Mouse (Mus musculus) CH12.LX (cell line): Measurements from ENCODE around the gene Itpk1.

Experiments
- BHLHE40 ChIP-seq: IDR thresholded peaks from 2 replicates; pipeline ENCODE4 v1.6.1; 2011; ENCODE audit warnings: mild to moderate bottlenecking, low read depth, low read length, improper control_type of control experiment
- CHD2 ChIP-seq: IDR thresholded peaks from 2 replicates; pipeline ENCODE4 v1.6.1; 2011; ENCODE audit warnings: low read length, improper control_type of control experiment
- CTCF ChIP-seq, 2 experiments: IDR thresholded peaks in 1 of 2; conservative IDR thresholded peaks in 1 of 2; 2 replicates each; pipeline ENCODE4 v1.5.1; 2011 to 2012; ENCODE audit warnings: low read depth in 2 of 2, low read length in 2 of 2, improper control_type of control experiment in 1 of 2, inconsistent platforms in 1 of 2, mild to moderate bottlenecking in 1 of 2, moderate library complexity in 1 of 2
- GABPA ChIP-seq: IDR thresholded peaks from 2 replicates; pipeline ENCODE4 v1.6.1; 2012; ENCODE audit warnings: low read depth, low read length, improper control_type of control experiment, inconsistent platforms; ENCODE audit not compliant: insufficient replicate concordance
- HCFC1 ChIP-seq: IDR thresholded peaks from 2 replicates; pipeline ENCODE4 v1.6.1; 2012; ENCODE audit warnings: low read depth, mild to moderate bottlenecking, inconsistent platforms, low read length, improper control_type of control experiment
- KAT2A ChIP-seq: IDR thresholded peaks from 2 replicates; pipeline ENCODE4 v1.6.1; 2012; ENCODE audit warnings: low read length, improper control_type of control experiment, inconsistent platforms; ENCODE audit not compliant: insufficient replicate concordance
- PAX5 ChIP-seq: IDR thresholded peaks from 2 replicates; pipeline ENCODE4 v1.6.1; 2012; ENCODE audit warnings: low read length, inconsistent platforms, mixed read lengths
- POLR2A ChIP-seq: IDR thresholded peaks from 2 replicates; pipeline ENCODE4 v1.6.1; 2011; ENCODE audit warnings: low read depth, mild to moderate bottlenecking, improper control_type of control experiment, low read length
- SIN3A ChIP-seq: IDR thresholded peaks from 2 replicates; pipeline ENCODE4 v1.6.1; 2012; ENCODE audit warnings: low read length, improper control_type of control experiment, inconsistent platforms
- TBP ChIP-seq: conservative IDR thresholded peaks from 2 replicates; pipeline ENCODE4 v1.6.1; 2011; ENCODE audit warnings: low read depth, low read length, improper control_type of control experiment
- TCF12 ChIP-seq: IDR thresholded peaks from 2 replicates; pipeline ENCODE4 v1.6.1; 2014; ENCODE audit warnings: low read depth, mild to moderate bottlenecking, inconsistent platforms, low read length, improper control_type of control experiment
- USF2 ChIP-seq: conservative IDR thresholded peaks from 2 replicates; pipeline ENCODE4 v1.6.1; 2011; ENCODE audit warnings: low read depth, low read length, improper control_type of control experiment
- ZC3H11A ChIP-seq: IDR thresholded peaks from 2 replicates; pipeline ENCODE4 v1.6.1; 2012; ENCODE audit warnings: low read depth, mild to moderate bottlenecking, inconsistent platforms, low read length, improper control_type of control experiment
- ZNF384 ChIP-seq: IDR thresholded peaks from 2 replicates; pipeline ENCODE4 v1.6.1; 2012; ENCODE audit warnings: low read depth, low read length, improper control_type of control experiment, inconsistent platforms

- no peak for TF ChIP-seq ZNF384
- no peak for TF ChIP-seq POLR2A
- TF ChIP-seq CTCF (conservative IDR thresholded peaks at IDR 0.05 in 1 of 2, IDR thresholded peaks at IDR 0.05 in 1 of 2; ENCODE audit: low read depth in 2 of 2, low read length in 2 of 2) = no peak
- no peak for TF ChIP-seq KAT2A
- no peak for TF ChIP-seq USF2
- TF ChIP-seq TBP = no peak
- TF ChIP-seq HCFC1 = no peak
- no peak for TF ChIP-seq CHD2
- no peak for TF ChIP-seq SIN3A
- no peak for TF ChIP-seq GABPA
- TF ChIP-seq BHLHE40 = no peak
- TF ChIP-seq TCF12 = no peak
- no peak for TF ChIP-seq ZC3H11A
- no peak for TF ChIP-seq PAX5
These were observed 73.0 kb downstream of the Itpk1 start for GRCm38 (mm10) chr12:102631690-102632089.
